Mouse (Mus musculus) neutrophil, adult 65 days (primary cell): ENCODE results near the gene Dram1. TPM values are rescaled to one million over a fixed set of nuclear protein-coding genes. Genes with fewer than 3 reads are reported as not detected.

Experiments
- total RNA-seq: library from RNA; stranded (reverse); gene quantifications from 2 replicates; pipeline ENCODE4 v1.2.4, GENCODE M21; 2023

Dram1 gene
- total RNA-seq, result 32.6 and 32.7 TPM in 2 replicates

DNA sequence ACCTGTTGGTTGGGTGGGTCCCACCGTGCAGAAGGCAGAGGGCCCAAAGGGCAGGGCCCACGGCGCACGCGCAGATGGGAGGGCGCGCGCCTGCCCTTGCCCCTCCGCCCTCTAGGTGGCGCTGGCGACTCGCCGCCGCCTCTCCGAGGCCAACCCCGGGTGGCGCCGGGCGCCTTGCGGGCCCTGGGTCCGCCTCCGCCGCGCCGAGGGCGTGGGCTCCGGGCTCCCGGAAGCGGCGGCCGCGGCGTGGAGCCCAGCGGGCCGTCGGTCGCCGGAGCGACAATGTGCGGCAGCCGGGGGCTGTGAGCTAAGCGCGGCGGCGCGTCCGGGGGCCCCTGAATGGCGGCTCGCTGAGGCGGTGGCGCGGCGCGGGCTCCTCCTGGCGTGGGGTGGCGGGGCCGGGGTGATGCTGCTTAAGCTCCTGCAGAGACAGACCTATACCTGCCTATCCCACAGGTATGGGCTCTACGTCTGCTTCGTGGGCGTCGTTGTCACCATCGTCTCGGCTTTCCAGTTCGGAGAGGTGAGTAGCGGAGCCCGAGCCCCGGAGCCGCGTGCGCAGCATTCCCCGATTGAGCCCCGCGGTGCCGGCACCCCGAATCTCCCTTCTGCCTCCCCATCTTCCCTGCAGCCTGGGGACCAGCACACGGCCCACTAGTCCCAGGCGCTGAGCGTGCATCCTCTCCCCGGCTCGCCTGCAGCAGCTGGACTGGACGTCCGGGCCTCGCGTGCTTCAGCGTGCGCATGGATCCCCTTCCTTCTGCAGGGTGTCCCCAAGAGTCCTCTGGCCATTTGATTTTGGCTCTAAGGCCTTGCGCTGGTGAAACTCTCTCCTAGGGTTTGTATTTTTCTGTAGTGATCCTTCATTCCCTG, at the start of gene Dram1, which contains the start of gene Gnptab:
TSS of gene Dram1 (minus strand) at position 68 of the 873 bp plus-strand sequence.
TSS of gene Gnptab (plus strand) at position 120 of the 873 bp plus-strand sequence.

Other genes with a start within 250 kb of the Dram1 start
- gene Parpbp, start 232.1 kb downstream of the Dram1 start, total RNA-seq, result 7.2 and 9.2 TPM in 2 replicates
- gene Nup37, start 232.1 kb downstream of the Dram1 start, total RNA-seq, result 5.0 and 5.7 TPM in 2 replicates
- gene Washc3, start 178.0 kb downstream of the Dram1 start, total RNA-seq, result 17.3 and 18.3 TPM in 2 replicates
- 22.0 and 30.0 TPM in 2 replicates for gene Gnptab, start 52 bp upstream of the Dram1 start, total RNA-seq
- gene Sycp3, start 80.5 kb upstream of the Dram1 start, total RNA-seq, result not detected in 2 replicates
- 7.9 and 10.7 TPM in 2 replicates for gene Chpt1, start 125.0 kb upstream of the Dram1 start, total RNA-seq
- gene Mybpc1, start 226.1 kb upstream of the Dram1 start, total RNA-seq, result not detected in 2 replicates